Comparison of ENCODE assay signal across 8 mouse cellular contexts in genomic region chr1:58710711-58711364, GRCm38 (mm10). TPM values are rescaled to one million over a fixed set of nuclear protein-coding genes. Genes with fewer than 3 reads are reported as not detected.
A peak's percentile ranks its signal among the peaks of the same experiment; 100 is the strongest.
DNase-seq lines count a peak whose midpoint lies in the region; ATAC-seq and TF ChIP-seq lines count a peak whose summit lies in the region.

No protein-coding gene starts in this region.

- no peak for DNase-seq in spleen, adult 2 months (ENCODE audit: low read depth in 1 of 2, low spot score in 2 of 2)
- no peak for DNase-seq in spleen, postnatal 14 days (ENCODE audit: low spot score in 2 of 2)
- no peak for DNase-seq in embryonic facial prominence, embryonic 11.5 days (ENCODE audit: low spot score)
- DNase-seq in right cerebral cortex, postnatal 36 days (ENCODE audit: low spot score in 2 of 2) = no peak
- no peak for DNase-seq in thymus, postnatal 36 days
- DNase-seq in cerebellum, postnatal 36 days = no peak

- H3K4me1 ChIP-seq in spleen, adult 2 months (ENCODE audit: control insufficient read depth, insufficient read depth, insufficient read length) = peaks cover 3% of the 10 kb centered on the region; the same call in 1 of the 2 replicates
- no peaks in the 10 kb centered on the region for H3K4me1 ChIP-seq in embryonic facial prominence, embryonic 11.5 days (ENCODE audit: control insufficient read depth, insufficient read depth, low read length)
- peaks cover 4% of the 10 kb centered on the region; the same call in 1 of the 2 replicates for H3K4me1 ChIP-seq in intestine, embryonic 15.5 days (replicated peaks)
- peaks cover 9% of the 10 kb centered on the region for H3K4me1 ChIP-seq in midbrain, embryonic 16.5 days (ENCODE audit: control insufficient read depth, insufficient read depth, low read length)

- H3K9me3 ChIP-seq in embryonic facial prominence, embryonic 11.5 days (replicated peaks; ENCODE audit: control insufficient read depth, low read length) = no peaks in the 10 kb centered on the region
- no peaks in the 10 kb centered on the region for H3K9me3 ChIP-seq in intestine, embryonic 15.5 days
- H3K9me3 ChIP-seq in midbrain, embryonic 16.5 days (replicated peaks; ENCODE audit: control insufficient read depth, low read length, poor library complexity, severe bottlenecking) = no peaks in the 10 kb centered on the region

- TF ChIP-seq CTCF in spleen, adult 2 months (IDR thresholded peaks at IDR 0.05; ENCODE audit: extremely low read depth, insufficient read depth, insufficient read length, insufficient replicate concordance) = no peak

- H3K9ac ChIP-seq in embryonic facial prominence, embryonic 11.5 days (replicated peaks; ENCODE audit: low read length) = peak overlapping the region; percentile 87
- peak overlapping the region; percentile 75 for H3K9ac ChIP-seq in intestine, embryonic 15.5 days
- H3K9ac ChIP-seq in midbrain, embryonic 16.5 days (ENCODE audit: low read depth, low read length) = peak overlapping the region; percentile 80

- peaks cover 9% of the 10 kb centered on the region; the same call in 1 of the 2 replicates for H3K36me3 ChIP-seq in spleen, adult 2 months (ENCODE audit: control insufficient read depth, insufficient read depth, low read length)
- no peaks in the 10 kb centered on the region; the same call in 1 of the 2 replicates for H3K36me3 ChIP-seq in embryonic facial prominence, embryonic 11.5 days (replicated peaks; ENCODE audit: control insufficient read depth, insufficient read depth, low read depth, low read length)
- no peaks in the 10 kb centered on the region for H3K36me3 ChIP-seq in intestine, embryonic 15.5 days
- no peaks in the 10 kb centered on the region for H3K36me3 ChIP-seq in midbrain, embryonic 16.5 days (ENCODE audit: control insufficient read depth, insufficient read depth, low read length)

- 21% methylated on average over 10 of the region's 10 CpGs for WGBS in spleen, adult 2 months
- 50% methylated on average over 10 of the region's 10 CpGs for WGBS in embryonic facial prominence, embryonic 11.5 days
- 36% methylated on average over 10 of the region's 10 CpGs for WGBS in intestine, embryonic 15.5 days
- WGBS in midbrain, embryonic 16.5 days = 48% methylated on average over 10 of the region's 10 CpGs

- H3K4me2 ChIP-seq in embryonic facial prominence, embryonic 11.5 days (ENCODE audit: low read depth, low read length) = peak overlapping the region; percentile 71
- peak overlapping the region; percentile 58 for H3K4me2 ChIP-seq in intestine, embryonic 15.5 days (replicated peaks)
- peak overlapping the region; percentile 83 for H3K4me2 ChIP-seq in midbrain, embryonic 16.5 days (ENCODE audit: low read length)

- H3K27ac ChIP-seq in spleen, adult 2 months (ENCODE audit: insufficient read depth, low read length) = peak overlapping the region; percentile 98
- peak overlapping the region; percentile 96 for H3K27ac ChIP-seq in embryonic facial prominence, embryonic 11.5 days (replicated peaks; ENCODE audit: low read depth, low read length)
- peak overlapping the region; percentile 99 for H3K27ac ChIP-seq in intestine, embryonic 15.5 days
- H3K27ac ChIP-seq in midbrain, embryonic 16.5 days (ENCODE audit: low read length) = peak overlapping the region; percentile 79

- H3K27me3 ChIP-seq in spleen, adult 2 months (ENCODE audit: control insufficient read depth, insufficient read depth, low read length) = no peaks in the 10 kb centered on the region
- no peaks in the 10 kb centered on the region for H3K27me3 ChIP-seq in embryonic facial prominence, embryonic 11.5 days (ENCODE audit: control insufficient read depth, insufficient read depth, low read length)
- no peaks in the 10 kb centered on the region for H3K27me3 ChIP-seq in intestine, embryonic 15.5 days (replicated peaks)
- H3K27me3 ChIP-seq in midbrain, embryonic 16.5 days (ENCODE audit: control insufficient read depth, insufficient read depth, low read depth, low read length) = no peaks in the 10 kb centered on the region

- no peak for TF ChIP-seq POLR2A in spleen, adult 2 months (IDR thresholded peaks at IDR 0.05; ENCODE audit: low read depth, low read length)

- no peak for ATAC-seq in embryonic facial prominence, embryonic 11.5 days (replicated peaks; ENCODE audit: insufficient number of reproducible peaks, low FRiP score, low TSS enrichment, low read depth)
- ATAC-seq in intestine, embryonic 15.5 days = 0 out of 2 replicates have a peak, but pooled peaks have one; percentile 13
- no peak; the same call in 1 of the 2 replicates for ATAC-seq in midbrain, embryonic 16.5 days

- peak overlapping the region; percentile 72; the same call in 1 of the 2 replicates for H3K4me3 ChIP-seq in spleen, adult 2 months (ENCODE audit: extremely low read depth, insufficient read depth, insufficient read length)
- H3K4me3 ChIP-seq in embryonic facial prominence, embryonic 11.5 days (ENCODE audit: low read depth, low read length) = peak overlapping the region; percentile 58
- peak overlapping the region; percentile 52 for H3K4me3 ChIP-seq in intestine, embryonic 15.5 days (replicated peaks)
- peak overlapping the region; percentile 65 for H3K4me3 ChIP-seq in midbrain, embryonic 16.5 days (ENCODE audit: low read depth, low read length)

RNA-seq across cellular contexts. Expression of gene Cflar, which starts 0.5 kb away (rescaled TPM):
- 28.2 and 33.2 TPM in 2 replicates for polyA plus RNA-seq in spleen, adult 2 months (2012; rRNA removed)
- 24.1 and 25.0 TPM in 2 replicates for polyA plus RNA-seq in embryonic facial prominence, embryonic 11.5 days (2014; fragmentation: Nextera tagmentation; extraction: Ambion mirVana)
- 29.2 and 30.0 TPM in 2 replicates for polyA plus RNA-seq in intestine, embryonic 15.5 days (2015; fragmentation: Nextera tagmentation; extraction: Ambion mirVana)
- 11.1 and 19.9 TPM in 2 replicates for polyA plus RNA-seq in midbrain, embryonic 16.5 days (2015; fragmentation: Nextera tagmentation; extraction: Ambion mirVana)

RNA-seq across cellular contexts. Expression of gene Als2cr12, which starts 15.0 kb away (rescaled TPM):
- 0.15 TPM in 1 of 2 replicates, not detected in the other for polyA plus RNA-seq in spleen, adult 2 months (2012; rRNA removed)
- polyA plus RNA-seq in embryonic facial prominence, embryonic 11.5 days (2014; fragmentation: Nextera tagmentation; extraction: Ambion mirVana) = not detected in 2 replicates
- 1.5 and 1.6 TPM in 2 replicates for polyA plus RNA-seq in intestine, embryonic 15.5 days (2015; fragmentation: Nextera tagmentation; extraction: Ambion mirVana)
- not detected in 2 replicates for polyA plus RNA-seq in midbrain, embryonic 16.5 days (2015; fragmentation: Nextera tagmentation; extraction: Ambion mirVana)
